Mouse (Mus musculus): ENCODE data around the gene Sfxn2. TPM values are rescaled to one million over a fixed set of nuclear protein-coding genes. Genes with fewer than 3 reads are reported as not detected.
A peak's percentile ranks its signal among the peaks of the same experiment; 100 is the strongest.

Gene Sfxn2
- polyA plus RNA-seq, 1 experiment from 2014 or later = 14.8 TPM

DNA sequence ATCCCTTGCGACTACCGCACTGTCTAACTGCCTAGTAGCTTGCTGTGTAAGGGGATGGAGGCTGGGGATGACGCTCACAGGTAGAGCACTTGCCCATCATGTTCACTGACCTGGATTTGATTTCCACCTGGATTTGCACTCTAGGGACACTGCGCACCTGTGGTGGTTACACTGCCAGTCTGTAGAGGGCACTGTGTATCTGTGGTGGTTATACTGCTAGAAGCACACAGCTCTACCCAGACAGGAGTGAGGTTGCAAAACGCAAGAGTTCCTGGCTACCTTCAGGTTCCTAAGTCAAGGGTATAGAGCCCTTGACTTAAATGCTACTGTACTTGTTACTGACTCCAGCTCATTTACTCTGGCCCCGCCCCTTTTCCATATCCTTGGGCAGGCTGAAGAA, 35.0 kb upstream of the Sfxn2 start:
- Histone ChIP-seq H3K4me1 (replicated peaks; ENCODE audit: control insufficient read depth, insufficient read depth, low read length) (no peaks in the 10 kb centered on the region), H3K9me3 (ENCODE audit: control insufficient read depth, low read length) (no peaks in the 10 kb centered on the region), H3K4me2 (ENCODE audit: low read length) (no peak overlapping the region), H3K36me3 (ENCODE audit: control insufficient read depth, insufficient read depth) (peaks cover 20% of the 10 kb centered on the region), H3K9ac (replicated peaks; ENCODE audit: low read depth, low read length) (no peak overlapping the region), H3K27me3 (replicated peaks; ENCODE audit: control insufficient read depth, insufficient read depth, low read length) (no peaks in the 10 kb centered on the region), H3K4me3 (replicated peaks; ENCODE audit: low read length) (no peak overlapping the region), H3K27ac (ENCODE audit: low read length) (no peak overlapping the region)
- ATAC-seq = no peak
- WGBS = 90% methylated on average over 6 of the region's 6 CpGs

DNA sequence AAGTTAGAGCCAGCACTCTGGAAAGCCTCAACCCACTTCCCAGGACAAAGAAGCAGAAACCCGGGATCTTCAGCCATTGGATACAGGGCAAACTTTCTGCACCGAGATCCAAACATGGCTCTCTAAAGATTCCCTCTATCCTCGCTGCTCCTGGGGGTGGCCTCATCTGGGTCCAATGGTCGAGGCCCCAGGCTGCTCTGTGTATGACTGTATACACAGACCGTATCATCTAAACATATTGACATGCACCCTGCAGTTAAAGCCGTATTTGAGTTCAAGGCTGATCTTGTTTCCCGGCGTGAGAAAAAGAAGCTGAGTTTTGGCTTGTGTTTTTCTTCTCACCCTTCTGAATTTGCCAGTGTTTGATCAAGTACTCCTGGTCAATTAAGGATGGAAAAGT, 30.4 kb upstream of the Sfxn2 start:
- H3K9me3 ChIP-seq (ENCODE audit: control insufficient read depth, low read length) = no peaks in the 10 kb centered on the region
- H3K4me3 ChIP-seq (replicated peaks; ENCODE audit: low read length) = no peak overlapping the region
- no peak overlapping the region for H3K9ac ChIP-seq (replicated peaks; ENCODE audit: low read depth, low read length)
- H3K27ac ChIP-seq (ENCODE audit: low read length) = no peak overlapping the region
- 89% methylated on average over 8 of the region's 8 CpGs for WGBS
- H3K4me1 ChIP-seq (replicated peaks; ENCODE audit: control insufficient read depth, insufficient read depth, low read length) = peaks cover 3% of the 10 kb centered on the region; the same call in 1 of the 2 replicates
- no peak overlapping the region for H3K4me2 ChIP-seq (ENCODE audit: low read length)
- no peaks in the 10 kb centered on the region for H3K27me3 ChIP-seq (replicated peaks; ENCODE audit: control insufficient read depth, insufficient read depth, low read length)
- ATAC-seq = no peak
- H3K36me3 ChIP-seq (ENCODE audit: control insufficient read depth, insufficient read depth) = peaks cover 17% of the 10 kb centered on the region

DNA sequence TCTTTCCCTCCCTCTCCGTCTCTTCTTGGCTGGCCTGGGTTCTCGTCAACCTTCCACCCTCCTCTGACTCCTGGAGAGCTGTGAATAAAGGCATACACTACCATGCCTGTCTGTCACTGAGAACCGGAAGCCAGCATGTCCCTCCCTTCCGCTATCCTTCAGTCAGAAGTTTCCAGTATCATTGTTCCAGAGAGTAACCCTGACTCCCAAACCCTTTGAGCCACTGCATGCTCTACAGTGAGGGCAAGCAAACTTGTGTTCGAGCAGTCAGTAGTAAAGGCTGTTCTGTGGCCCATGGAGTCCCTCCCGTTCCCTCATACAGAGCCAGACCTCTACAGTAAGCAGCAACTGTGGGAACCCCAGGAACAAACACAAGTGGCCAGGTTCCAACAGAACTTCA, 25.6 kb upstream of the Sfxn2 start:
- H3K4me3 ChIP-seq (replicated peaks; ENCODE audit: low read length) = no peak overlapping the region
- no peak for ATAC-seq
- H3K4me1 ChIP-seq (replicated peaks; ENCODE audit: control insufficient read depth, insufficient read depth, low read length) = peaks cover 6% of the 10 kb centered on the region; the same call in 1 of the 2 replicates
- H3K27ac ChIP-seq (ENCODE audit: low read length) = peak overlapping the region; percentile 67
- H3K4me2 ChIP-seq (ENCODE audit: low read length) = no peak overlapping the region
- no peaks in the 10 kb centered on the region for H3K27me3 ChIP-seq (replicated peaks; ENCODE audit: control insufficient read depth, insufficient read depth, low read length)
- no peaks in the 10 kb centered on the region for H3K9me3 ChIP-seq (ENCODE audit: control insufficient read depth, low read length)
- 49% methylated on average over 6 of the region's 6 CpGs for WGBS
- H3K36me3 ChIP-seq (ENCODE audit: control insufficient read depth, insufficient read depth) = peaks cover 20% of the 10 kb centered on the region
- H3K9ac ChIP-seq (replicated peaks; ENCODE audit: low read depth, low read length) = no peak overlapping the region

DNA sequence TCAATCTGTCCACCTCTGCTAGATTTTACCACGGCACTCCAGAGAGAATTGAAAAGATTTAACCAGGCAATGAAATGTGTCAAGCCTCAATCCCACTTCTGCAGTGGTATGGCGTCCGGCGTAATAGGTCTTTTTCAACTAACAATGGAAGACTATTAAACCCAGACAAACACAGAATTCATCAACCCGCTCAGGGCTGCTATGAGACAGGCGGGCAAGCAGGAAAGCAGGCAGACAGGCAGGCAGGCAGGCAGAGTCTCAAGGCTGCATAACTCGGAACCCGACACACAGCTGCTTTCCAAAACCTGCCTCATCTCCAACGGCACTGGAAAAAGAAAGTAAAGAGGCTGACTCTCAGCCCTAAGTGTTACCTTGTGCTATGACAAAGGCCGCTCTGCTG, 25.1 kb upstream of the Sfxn2 start:
- WGBS = 37% methylated on average over 10 of the region's 10 CpGs
- Histone ChIP-seq H3K4me2 (ENCODE audit: low read length) (no peak overlapping the region), H3K4me3 (replicated peaks; ENCODE audit: low read length) (no peak overlapping the region), H3K9me3 (ENCODE audit: control insufficient read depth, low read length) (no peaks in the 10 kb centered on the region), H3K36me3 (ENCODE audit: control insufficient read depth, insufficient read depth) (peaks cover 17% of the 10 kb centered on the region), H3K27ac (ENCODE audit: low read length) (peak overlapping the region; percentile 67), H3K9ac (replicated peaks; ENCODE audit: low read depth, low read length) (no peak overlapping the region), H3K4me1 (replicated peaks; ENCODE audit: control insufficient read depth, insufficient read depth, low read length) (peaks cover 7% of the 10 kb centered on the region), H3K27me3 (replicated peaks; ENCODE audit: control insufficient read depth, insufficient read depth, low read length) (no peaks in the 10 kb centered on the region)
- peak; percentile 68; the same call in 1 of the 2 replicates for ATAC-seq

DNA sequence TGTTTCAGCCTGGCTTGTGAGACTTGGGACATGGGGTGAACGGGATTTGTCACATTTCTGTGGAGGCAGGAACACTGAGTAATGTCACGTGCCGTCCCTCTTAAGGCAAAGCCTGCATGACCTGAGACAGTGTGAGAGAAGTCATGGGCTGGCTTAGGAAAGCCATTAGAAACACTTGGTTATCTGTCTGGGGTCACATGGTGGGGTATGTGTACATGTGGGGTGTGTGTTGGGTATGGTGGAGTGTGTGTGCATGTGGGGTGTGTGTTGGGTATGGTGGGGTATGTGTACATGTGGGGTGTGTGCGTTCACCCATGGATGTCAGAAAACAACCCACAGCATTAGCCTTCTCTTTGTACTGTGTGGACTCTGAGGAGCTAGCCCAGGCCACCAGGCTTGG, 22.8 kb upstream of the Sfxn2 start:
- Histone ChIP-seq H3K4me2 (ENCODE audit: low read length) (no peak overlapping the region), H3K27ac (ENCODE audit: low read length) (no peak overlapping the region), H3K36me3 (ENCODE audit: control insufficient read depth, insufficient read depth) (peaks cover 16% of the 10 kb centered on the region), H3K27me3 (replicated peaks; ENCODE audit: control insufficient read depth, insufficient read depth, low read length) (no peaks in the 10 kb centered on the region), H3K4me1 (replicated peaks; ENCODE audit: control insufficient read depth, insufficient read depth, low read length) (peaks cover 12% of the 10 kb centered on the region), H3K9ac (replicated peaks; ENCODE audit: low read depth, low read length) (no peak overlapping the region), H3K4me3 (replicated peaks; ENCODE audit: low read length) (no peak overlapping the region), H3K9me3 (ENCODE audit: control insufficient read depth, low read length) (no peaks in the 10 kb centered on the region)
- 96% methylated on average over 4 of the region's 4 CpGs for WGBS
- no peak for ATAC-seq

DNA sequence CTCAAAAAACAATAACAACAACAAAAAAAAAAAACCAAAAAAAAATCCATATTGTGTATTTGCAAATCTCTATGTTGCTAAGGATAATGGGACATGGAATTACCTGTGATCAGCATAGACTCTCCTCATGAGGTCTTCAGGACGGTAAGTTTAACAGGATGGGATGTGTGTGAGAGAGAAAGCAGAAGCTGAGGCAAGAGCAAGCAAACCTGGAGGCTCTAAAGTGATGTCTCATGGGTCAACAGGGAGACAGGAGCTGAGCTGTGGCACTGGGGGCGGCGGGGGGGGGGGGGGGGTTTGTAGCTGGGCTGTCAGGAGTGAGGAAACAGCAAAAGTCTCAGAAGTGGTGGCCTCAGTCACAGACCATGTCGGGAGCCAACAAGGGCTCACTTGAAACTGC, 20.7 kb upstream of the Sfxn2 start:
- Histone ChIP-seq H3K36me3 (ENCODE audit: control insufficient read depth, insufficient read depth) (peaks cover 21% of the 10 kb centered on the region), H3K4me3 (replicated peaks; ENCODE audit: low read length) (no peak overlapping the region), H3K9ac (replicated peaks; ENCODE audit: low read depth, low read length) (no peak overlapping the region), H3K27me3 (replicated peaks; ENCODE audit: control insufficient read depth, insufficient read depth, low read length) (no peaks in the 10 kb centered on the region), H3K9me3 (ENCODE audit: control insufficient read depth, low read length) (no peaks in the 10 kb centered on the region), H3K4me2 (ENCODE audit: low read length) (no peak overlapping the region), H3K4me1 (replicated peaks; ENCODE audit: control insufficient read depth, insufficient read depth, low read length) (peaks cover 10% of the 10 kb centered on the region), H3K27ac (ENCODE audit: low read length) (no peak overlapping the region)
- ATAC-seq = no peak
- 98% methylated on average over 2 of the region's 4 CpGs for WGBS

DNA sequence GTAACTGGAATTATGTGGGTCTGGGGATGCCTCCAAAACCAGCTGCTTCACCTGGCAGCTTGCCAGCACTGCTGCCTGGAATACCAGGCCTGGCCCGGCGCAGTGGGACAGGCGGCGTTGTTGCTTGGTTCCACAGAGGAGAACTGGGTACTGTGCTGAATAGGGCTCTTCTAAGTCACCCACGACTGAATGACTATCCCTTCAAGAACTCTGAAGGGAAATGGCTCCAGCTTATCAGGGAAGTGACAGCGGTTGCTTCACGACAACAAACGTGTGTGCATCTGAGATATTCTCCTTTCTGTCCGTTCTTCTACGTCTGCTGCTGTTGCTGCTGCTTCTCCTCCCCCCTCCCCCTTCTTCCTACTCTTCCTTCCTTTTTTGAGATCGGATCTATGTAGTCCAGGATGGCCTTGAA, 19.6 kb upstream of the Sfxn2 start:
- Histone ChIP-seq H3K27ac (ENCODE audit: low read length) (peak overlapping the region; percentile 33; the same call in 1 of the 2 replicates), H3K9ac (replicated peaks; ENCODE audit: low read depth, low read length) (no peak overlapping the region), H3K4me1 (replicated peaks; ENCODE audit: control insufficient read depth, insufficient read depth, low read length) (peaks cover 6% of the 10 kb centered on the region; the same call in 1 of the 2 replicates), H3K36me3 (ENCODE audit: control insufficient read depth, insufficient read depth) (peaks cover 21% of the 10 kb centered on the region), H3K27me3 (replicated peaks; ENCODE audit: control insufficient read depth, insufficient read depth, low read length) (no peaks in the 10 kb centered on the region), H3K4me3 (replicated peaks; ENCODE audit: low read length) (no peak overlapping the region), H3K9me3 (ENCODE audit: control insufficient read depth, low read length) (no peaks in the 10 kb centered on the region), H3K4me2 (ENCODE audit: low read length) (no peak overlapping the region)
- 52% methylated on average over 11 of the region's 11 CpGs for WGBS
- peak; percentile 93 for ATAC-seq

DNA sequence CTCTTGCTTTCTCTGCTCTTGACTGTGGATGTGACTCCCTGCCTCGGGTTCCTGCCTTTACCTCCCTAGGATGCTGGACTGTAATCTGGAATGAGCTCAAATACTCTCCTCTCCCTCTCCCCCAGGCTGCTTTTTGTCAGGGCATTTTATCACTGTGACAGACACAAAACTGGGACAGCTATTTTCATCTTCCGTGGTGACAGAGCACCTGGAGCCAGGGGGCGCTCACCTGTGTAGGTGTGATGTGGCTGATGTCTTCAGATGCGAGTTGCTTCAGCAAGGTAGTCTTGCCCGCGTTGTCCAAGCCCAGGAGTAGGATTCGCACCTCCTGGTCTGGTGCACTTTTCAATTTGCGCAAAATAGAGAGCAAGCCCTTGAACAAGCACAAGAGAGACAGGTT, 15.2 kb upstream of the Sfxn2 start:
- H3K9me3 ChIP-seq (ENCODE audit: control insufficient read depth, low read length) = no peaks in the 10 kb centered on the region
- H3K27me3 ChIP-seq (replicated peaks; ENCODE audit: control insufficient read depth, insufficient read depth, low read length) = no peaks in the 10 kb centered on the region
- H3K9ac ChIP-seq (replicated peaks; ENCODE audit: low read depth, low read length) = no peak overlapping the region
- H3K4me3 ChIP-seq (replicated peaks; ENCODE audit: low read length) = no peak overlapping the region
- no peak for ATAC-seq
- no peak overlapping the region for H3K27ac ChIP-seq (ENCODE audit: low read length)
- no peak overlapping the region for H3K4me2 ChIP-seq (ENCODE audit: low read length)
- peaks cover 5% of the 10 kb centered on the region; the same call in 1 of the 2 replicates for H3K36me3 ChIP-seq (ENCODE audit: control insufficient read depth, insufficient read depth)
- peaks cover 9% of the 10 kb centered on the region for H3K4me1 ChIP-seq (replicated peaks; ENCODE audit: control insufficient read depth, insufficient read depth, low read length)
- WGBS = 84% methylated on average over 8 of the region's 8 CpGs

DNA sequence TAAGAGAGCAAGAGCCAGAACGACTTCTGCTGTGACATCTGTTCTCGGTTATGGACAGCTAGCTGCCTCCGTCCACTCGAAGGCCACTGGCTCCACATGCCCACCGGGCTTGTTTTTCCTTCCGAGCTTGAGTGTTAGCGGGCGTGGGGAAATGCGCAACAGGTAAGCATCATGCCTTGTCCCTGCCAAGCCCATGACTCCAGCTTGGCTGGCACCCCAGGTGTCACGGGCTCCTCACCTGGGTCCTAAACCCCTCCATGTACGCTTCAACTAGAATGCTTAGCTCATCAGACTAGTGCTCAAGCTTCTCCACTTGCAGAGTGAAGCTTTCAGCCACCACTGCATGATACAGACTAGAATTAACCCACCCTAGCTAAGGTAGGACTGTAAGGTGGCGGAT, 14.5 kb upstream of the Sfxn2 start:
- H3K4me3 ChIP-seq (replicated peaks; ENCODE audit: low read length) = no peak overlapping the region

DNA sequence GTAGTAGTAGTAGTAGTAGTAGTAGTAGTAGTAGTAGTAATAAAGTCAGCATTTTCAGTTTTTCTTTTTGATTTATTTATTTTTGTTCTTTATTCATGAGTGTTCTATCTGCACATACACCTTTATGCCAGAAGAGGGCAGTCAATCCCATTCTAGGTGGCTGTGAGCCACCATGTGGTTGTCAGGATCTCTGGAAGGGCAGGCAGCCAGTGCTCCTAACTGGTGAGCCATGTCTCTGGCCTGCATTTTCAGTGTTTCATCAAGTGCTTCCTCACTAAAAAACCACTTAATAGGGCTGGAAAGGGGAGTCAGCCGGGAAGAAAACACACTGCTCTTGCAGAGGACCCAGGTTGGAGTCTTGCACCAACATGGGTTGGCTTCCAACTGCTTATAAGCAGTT, 11.0 kb upstream of the Sfxn2 start:
- Histone ChIP-seq H3K27ac (ENCODE audit: low read length) (peak overlapping the region; percentile 30; the same call in 1 of the 2 replicates), H3K36me3 (ENCODE audit: control insufficient read depth, insufficient read depth) (no peaks in the 10 kb centered on the region), H3K4me2 (ENCODE audit: low read length) (no peak overlapping the region), H3K4me1 (replicated peaks; ENCODE audit: control insufficient read depth, insufficient read depth, low read length) (peaks cover 4% of the 10 kb centered on the region), H3K9me3 (ENCODE audit: control insufficient read depth, low read length) (no peaks in the 10 kb centered on the region), H3K27me3 (replicated peaks; ENCODE audit: control insufficient read depth, insufficient read depth, low read length) (no peaks in the 10 kb centered on the region), H3K4me3 (replicated peaks; ENCODE audit: low read length) (no peak overlapping the region), H3K9ac (replicated peaks; ENCODE audit: low read depth, low read length) (no peak overlapping the region)
- peak; percentile 59; the same call in 1 of the 2 replicates for ATAC-seq
- 22% methylated on average over 1 of the region's 1 CpGs for WGBS

More for the DNA sequence above, 14.5 kb upstream of the Sfxn2 start:
- 77% methylated on average over 12 of the region's 12 CpGs for WGBS
- Histone ChIP-seq H3K9me3 (ENCODE audit: control insufficient read depth, low read length) (no peaks in the 10 kb centered on the region), H3K4me2 (ENCODE audit: low read length) (no peak overlapping the region), H3K9ac (replicated peaks; ENCODE audit: low read depth, low read length) (no peak overlapping the region), H3K27ac (ENCODE audit: low read length) (no peak overlapping the region), H3K27me3 (replicated peaks; ENCODE audit: control insufficient read depth, insufficient read depth, low read length) (no peaks in the 10 kb centered on the region), H3K4me1 (replicated peaks; ENCODE audit: control insufficient read depth, insufficient read depth, low read length) (peaks cover 4% of the 10 kb centered on the region), H3K36me3 (ENCODE audit: control insufficient read depth, insufficient read depth) (peaks cover 5% of the 10 kb centered on the region; the same call in 1 of the 2 replicates)
- no peak for ATAC-seq
